Mouse (Mus musculus) MEL (cell line): Measurements from ENCODE around the gene Rab1a.

Experiments
- CTCF ChIP-seq, 3 experiments: IDR thresholded peaks in 2 of 3; conservative IDR thresholded peaks in 1 of 3; 2 replicates each; pipeline ENCODE4 v1.5.1; 2011 to 2012; ENCODE audit warnings: low read length in 3 of 3, low read depth in 2 of 3, mild to moderate bottlenecking in 2 of 3, improper control_type of control experiment in 1 of 3, inconsistent platforms in 1 of 3, mixed read lengths in 1 of 3, moderate library complexity in 1 of 3; ENCODE audit not compliant: control insufficient read depth in 1 of 3, insufficient read depth in 1 of 3, poor library complexity in 1 of 3, severe bottlenecking in 1 of 3
- ETS1 ChIP-seq: IDR thresholded peaks from 2 replicates; pipeline ENCODE4 v1.6.1; 2012; ENCODE audit warnings: low read depth, mild to moderate bottlenecking, inconsistent platforms, low read length, improper control_type of control experiment, moderate library complexity
- JUND ChIP-seq: IDR thresholded peaks from 2 replicates; pipeline ENCODE4 v1.6.1; 2011; ENCODE audit warnings: low read depth, mild to moderate bottlenecking, improper control_type of control experiment, low read length
- MYB ChIP-seq: IDR thresholded peaks from 2 replicates; pipeline ENCODE4 v1.6.1; 2011; ENCODE audit warnings: mild to moderate bottlenecking, low read depth, low read length, improper control_type of control experiment
- POLR2A ChIP-seq, 2 experiments: IDR thresholded peaks; 2 replicates each; pipeline ENCODE4 v1.6.1; 2011 to 2012; ENCODE audit warnings: low read length in 2 of 2, mild to moderate bottlenecking in 2 of 2, control low read depth in 1 of 2, improper control_type of control experiment in 1 of 2, low read depth in 1 of 2, moderate library complexity in 1 of 2; ENCODE audit not compliant: control insufficient read depth in 1 of 2, insufficient read depth in 1 of 2, poor library complexity in 1 of 2
- SIN3A ChIP-seq: IDR thresholded peaks from 2 replicates; pipeline ENCODE4 v1.6.1; 2012; ENCODE audit warnings: low read length, improper control_type of control experiment, inconsistent platforms

- TF ChIP-seq POLR2A (IDR thresholded peaks at IDR 0.05; ENCODE audit: control insufficient read depth in 1 of 2, insufficient read depth in 1 of 2, low read depth in 1 of 2, low read length in 2 of 2, poor library complexity in 1 of 2): no peak
- no peak for TF ChIP-seq MYB
- no peak for TF ChIP-seq SIN3A
- TF ChIP-seq JUND: no peak
- no peak for TF ChIP-seq CTCF (IDR thresholded peaks at IDR 0.05 in 2 of 3, conservative IDR thresholded peaks at IDR 0.05 in 1 of 3; ENCODE audit: control insufficient read depth in 1 of 3, insufficient read depth in 1 of 3, low read depth in 2 of 3, low read length in 3 of 3, poor library complexity in 1 of 3, severe bottlenecking in 1 of 3)
- TF ChIP-seq ETS1: no peak
These were observed 16.0 kb downstream of the Rab1a start for GRCm38 (mm10) chr11:20217227-20217626.
